Mouse (Mus musculus) CD4-positive, CD25-positive, alpha-beta regulatory T cell, adult 2 months (primary cell): ENCODE results near the gene Nckipsd.

Experiments
- DNase-seq: peaks from one replicate; pipeline ENCODE4 v3.0.0-alpha.2; 2012; ENCODE audit warnings: low read depth, low spot score

The Nckipsd gene

DNA sequence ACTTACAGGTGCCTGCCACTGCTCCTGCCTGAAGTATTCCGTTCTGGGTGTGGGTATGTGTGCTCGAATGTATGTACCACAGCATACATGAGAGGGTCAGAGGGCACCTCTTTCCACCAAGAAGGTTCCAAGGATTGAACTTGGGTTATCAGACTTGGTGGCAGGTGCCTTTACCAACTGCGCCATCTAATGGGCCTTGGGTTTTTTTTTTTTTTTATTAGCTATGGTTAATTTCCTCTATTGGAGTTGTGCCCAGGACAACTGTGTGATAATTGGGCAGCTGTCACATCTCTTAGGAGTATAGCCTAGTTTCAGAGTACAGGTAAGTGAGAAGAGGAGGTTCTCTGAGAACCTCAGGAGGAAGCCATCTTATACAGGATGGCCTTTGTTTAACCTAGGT is 8.6 kb upstream of the Nckipsd start:
- no peak for DNase-seq

DNA sequence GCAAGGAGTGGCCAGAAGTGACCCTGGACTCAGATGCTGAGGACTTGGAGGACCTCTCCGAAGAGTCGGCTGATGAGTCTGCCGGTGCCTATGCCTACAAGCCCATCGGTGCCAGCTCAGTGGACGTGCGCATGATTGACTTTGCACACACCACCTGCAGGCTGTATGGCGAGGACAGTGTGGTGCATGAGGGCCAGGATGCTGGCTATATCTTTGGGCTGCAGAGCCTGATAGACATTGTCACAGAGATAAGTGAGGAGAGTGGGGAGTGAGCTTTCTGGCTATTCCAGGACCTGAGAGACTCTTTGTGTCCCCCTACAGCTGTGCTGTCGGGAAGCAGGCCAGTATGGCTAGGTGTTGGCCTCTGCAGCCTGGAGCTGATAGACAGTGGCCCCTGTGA is 2.4 kb upstream of the Nckipsd start:
- DNase-seq, result no peak

DNA sequence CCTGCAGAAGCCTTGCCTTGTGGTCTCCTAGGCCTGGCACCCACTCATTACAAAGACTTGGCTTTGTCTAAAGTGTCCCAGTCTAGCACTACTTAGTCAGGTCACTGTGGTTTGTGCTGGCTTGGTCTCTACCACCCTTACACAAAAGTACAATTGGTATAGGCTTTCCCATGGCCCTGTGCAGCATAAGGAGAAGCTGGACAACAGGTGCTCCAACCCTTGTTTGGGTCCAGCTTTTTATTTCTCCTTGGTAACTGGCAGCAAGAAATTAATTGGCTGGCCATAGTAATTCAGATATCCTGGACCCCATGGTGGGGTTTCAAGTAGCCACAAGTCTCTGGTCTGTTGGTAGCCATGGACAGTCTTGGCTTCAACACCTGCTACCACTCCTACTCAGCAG is 1.8 kb upstream of the Nckipsd start:
- DNase-seq, result no peak

DNA sequence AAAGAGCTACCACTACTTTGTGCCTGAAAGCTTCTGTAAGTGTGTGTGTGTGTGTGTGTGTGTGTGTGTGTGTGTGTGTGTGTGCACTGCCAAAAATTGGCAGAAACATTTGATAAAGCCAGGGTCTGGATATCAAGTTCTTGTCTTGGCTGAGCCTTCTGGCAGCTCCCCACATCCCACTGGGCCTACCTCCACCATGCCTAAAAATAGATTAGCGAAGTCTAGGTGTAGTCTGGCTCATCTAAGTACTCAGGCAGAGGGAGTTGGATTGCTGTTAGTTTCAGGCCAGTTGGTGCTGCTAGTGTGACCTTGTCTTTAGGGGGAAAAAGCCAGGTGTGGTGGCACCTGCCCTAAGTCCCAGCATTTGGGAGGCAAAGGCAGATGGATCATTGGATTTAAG is 1.3 kb upstream of the Nckipsd start:
- DNase-seq, result no peak

DNA sequence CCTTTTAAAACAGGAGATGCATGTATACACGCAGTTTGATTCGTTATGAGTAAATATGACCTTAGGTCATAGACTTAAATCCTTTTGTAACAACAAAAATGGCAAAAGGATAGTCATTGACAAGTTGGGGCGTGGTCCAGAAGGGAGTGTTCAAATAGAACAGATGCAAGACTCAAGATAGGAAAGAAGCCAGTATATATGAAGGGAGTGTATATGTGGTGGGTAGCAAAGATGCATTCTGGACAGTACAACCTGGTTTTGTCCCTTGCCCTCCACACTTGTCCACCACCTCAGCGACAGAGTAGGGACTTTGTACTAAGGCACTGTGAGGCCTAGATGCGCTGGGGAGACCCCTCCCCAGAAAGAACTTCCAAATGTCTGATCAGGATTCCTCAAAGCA is 494 bp upstream of the Nckipsd start:
- no peak for DNase-seq

DNA sequence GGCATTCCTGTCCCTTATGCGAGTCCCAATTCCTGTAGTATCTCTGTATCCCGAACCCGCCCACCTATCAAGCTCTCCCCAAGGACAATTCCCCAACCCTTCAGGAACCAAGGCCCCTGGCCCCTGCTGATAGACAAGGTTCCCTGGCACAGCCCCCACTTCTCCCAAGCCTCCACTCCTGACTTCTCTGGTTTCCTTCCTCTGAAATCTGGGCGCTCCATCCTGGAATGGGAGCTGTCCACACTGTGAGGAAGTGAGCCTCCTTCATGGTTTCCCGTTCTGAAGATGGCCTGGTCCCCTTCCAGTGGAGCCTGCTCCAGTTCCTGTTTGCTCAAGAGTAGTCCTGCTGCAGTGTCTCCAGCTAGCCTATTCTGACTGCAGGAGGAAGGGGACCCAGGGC is 1.0 kb downstream of the Nckipsd start:
- no peak for DNase-seq

DNA sequence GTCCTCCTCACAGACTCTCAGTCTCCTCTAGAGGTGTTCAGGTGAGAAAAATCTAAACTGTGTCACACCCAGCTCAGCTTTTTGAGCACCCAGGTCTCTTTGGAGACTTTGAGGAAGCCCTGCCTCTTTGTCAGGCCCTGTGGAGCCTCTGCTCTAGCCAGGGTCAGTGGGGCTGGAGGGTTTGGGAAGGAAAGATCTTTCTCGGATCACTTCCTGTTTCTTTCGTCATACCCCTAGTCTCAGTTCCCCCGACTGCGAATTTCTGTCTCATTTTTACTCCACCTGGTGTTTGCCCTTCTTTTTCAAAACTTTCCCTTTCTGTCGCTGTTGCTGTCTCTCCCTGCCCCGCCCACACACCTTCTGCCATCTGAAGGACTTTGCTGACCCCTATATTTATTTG is 1.6 kb downstream of the Nckipsd start:
- no peak for DNase-seq

DNA sequence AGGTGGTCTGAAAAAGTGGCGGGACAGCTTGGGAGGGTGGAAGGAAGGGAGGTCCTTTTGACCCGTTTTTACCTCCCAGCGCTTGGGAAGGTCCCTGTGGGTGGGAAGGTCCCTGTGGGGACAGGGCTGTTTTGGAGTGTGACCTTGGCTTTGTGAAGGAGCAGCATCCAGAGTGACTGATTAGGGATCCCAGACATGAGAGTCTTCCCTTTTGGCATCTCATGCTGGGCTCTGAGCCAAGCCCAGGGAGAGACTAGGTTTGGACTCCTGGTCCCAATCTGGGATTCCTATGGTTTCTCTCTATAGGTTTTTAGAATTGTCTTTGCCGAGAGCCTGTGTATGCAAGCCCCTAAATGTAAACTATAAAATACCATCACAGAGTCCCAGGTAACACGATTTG is 2.3 kb downstream of the Nckipsd start:
- DNase-seq, result no peak

DNA sequence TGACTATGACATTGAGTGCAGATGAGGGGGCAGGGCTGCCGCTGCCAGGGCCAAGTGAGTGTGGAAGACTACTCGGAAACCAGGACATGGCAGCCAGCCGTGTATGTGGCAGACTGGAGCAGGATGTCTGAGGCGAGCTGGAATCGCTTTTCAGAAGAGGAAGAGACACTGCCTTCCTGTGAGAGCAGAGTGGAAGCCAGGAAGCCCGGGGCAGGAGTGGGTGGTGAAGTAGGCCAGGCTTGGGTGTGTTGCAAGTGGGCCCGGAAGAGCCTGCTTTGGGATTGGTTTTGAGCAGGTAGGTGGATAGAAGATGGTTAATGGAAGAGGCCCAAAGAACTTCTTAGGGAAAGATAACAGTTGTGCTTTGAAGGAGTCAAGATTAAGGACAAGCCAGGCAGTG is 7.4 kb downstream of the Nckipsd start:
- no peak for DNase-seq

DNA sequence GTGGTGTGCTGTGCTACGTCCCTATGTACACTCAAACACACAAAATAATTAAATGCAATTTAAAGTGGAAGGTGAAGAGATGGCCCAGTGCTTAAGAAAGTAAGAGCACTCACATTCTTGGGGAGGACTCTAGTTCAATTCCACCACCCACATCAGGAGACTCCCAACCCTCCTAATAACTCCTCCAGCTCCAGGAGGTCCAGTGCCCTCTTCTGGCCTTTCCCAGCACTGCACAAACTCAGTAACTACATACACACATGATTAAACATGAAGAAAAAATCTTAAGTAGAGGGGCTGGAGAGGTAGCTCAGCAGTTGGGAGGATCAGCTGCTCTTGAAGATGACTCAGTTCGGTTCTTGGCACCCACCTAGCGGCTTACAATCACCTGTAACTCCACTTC is 11.3 kb downstream of the Nckipsd start:
- DNase-seq, result peak; percentile 66

DNA sequence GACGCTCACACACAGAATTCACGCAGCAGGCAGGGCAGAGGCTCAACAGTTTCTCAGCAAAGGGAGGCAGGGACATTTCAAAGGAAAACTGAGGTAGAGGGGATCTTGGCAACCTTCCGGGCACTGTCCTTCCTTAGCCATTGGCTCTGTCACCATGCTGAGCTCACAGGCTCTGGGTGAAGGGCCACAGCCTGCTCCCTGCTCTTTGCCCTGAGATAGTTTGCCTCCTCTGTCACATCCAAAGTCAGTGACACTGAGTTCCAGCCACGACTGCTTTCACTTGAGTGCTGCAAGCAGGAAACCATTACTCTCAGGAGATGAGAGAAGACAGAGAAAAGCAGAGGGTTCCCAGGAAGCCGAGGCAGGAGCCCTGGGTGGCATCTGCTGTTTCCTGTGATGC is 11.9 kb downstream of the Nckipsd start:
- no peak for DNase-seq

DNA sequence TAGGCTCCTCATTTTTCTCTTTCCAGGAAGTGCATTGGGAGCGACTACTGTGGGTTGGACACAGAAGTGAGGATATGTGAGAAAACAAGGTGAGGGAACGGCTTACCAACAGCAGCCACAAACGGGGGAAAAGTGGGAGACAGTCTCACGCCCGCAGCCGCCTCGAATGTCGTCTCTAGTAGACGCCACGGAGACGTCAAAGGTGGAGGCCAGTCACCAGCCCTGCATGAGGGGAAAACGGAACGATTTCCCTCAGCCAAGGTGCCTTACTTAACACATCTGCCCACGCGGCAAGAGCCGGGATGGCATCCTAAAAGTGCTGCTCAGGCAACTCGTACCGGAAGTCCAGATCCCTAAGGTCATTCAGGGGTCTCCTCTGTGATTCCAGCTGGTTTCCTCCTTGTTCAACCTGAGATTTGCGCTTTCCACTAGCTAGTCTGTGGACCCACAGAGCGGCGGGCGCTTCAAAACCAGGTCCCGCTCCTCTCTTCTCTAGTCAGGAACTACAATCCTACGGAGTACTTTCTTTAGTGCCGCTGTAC is 16.0 kb downstream of the Nckipsd start:
- no peak for DNase-seq

DNA sequence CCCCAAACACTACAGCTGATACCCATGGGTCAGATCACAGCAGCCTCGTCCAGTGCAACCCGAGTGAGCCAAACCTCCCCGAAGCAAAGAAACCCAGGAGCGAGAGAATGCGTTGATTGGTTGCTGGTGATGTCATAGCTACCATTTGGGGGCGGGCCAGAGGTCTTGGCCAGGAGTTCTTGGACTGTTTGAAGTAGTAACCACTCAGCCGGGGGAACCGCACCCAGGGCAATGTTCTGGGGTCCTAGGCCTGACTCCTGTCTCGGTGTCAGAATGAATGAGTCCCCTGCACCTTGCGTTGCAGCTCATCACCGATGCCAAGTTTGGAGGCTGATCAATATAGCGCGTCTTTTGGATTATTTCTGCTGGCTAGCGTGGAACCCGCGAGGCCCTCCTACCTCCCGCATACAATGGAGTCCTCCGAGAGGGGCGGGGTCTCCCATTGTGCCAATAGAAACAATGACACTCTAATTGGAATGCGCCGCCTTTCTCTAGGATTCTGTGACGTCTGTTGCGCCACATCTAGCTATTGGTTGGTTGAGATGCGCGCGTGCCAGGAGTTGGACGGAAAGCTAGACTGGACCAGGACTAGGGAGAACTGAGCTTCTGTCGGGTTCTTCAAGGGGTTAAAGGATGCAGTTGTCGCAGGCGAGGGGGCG is 16.7 kb downstream of the Nckipsd start:
- no peak for DNase-seq

DNA sequence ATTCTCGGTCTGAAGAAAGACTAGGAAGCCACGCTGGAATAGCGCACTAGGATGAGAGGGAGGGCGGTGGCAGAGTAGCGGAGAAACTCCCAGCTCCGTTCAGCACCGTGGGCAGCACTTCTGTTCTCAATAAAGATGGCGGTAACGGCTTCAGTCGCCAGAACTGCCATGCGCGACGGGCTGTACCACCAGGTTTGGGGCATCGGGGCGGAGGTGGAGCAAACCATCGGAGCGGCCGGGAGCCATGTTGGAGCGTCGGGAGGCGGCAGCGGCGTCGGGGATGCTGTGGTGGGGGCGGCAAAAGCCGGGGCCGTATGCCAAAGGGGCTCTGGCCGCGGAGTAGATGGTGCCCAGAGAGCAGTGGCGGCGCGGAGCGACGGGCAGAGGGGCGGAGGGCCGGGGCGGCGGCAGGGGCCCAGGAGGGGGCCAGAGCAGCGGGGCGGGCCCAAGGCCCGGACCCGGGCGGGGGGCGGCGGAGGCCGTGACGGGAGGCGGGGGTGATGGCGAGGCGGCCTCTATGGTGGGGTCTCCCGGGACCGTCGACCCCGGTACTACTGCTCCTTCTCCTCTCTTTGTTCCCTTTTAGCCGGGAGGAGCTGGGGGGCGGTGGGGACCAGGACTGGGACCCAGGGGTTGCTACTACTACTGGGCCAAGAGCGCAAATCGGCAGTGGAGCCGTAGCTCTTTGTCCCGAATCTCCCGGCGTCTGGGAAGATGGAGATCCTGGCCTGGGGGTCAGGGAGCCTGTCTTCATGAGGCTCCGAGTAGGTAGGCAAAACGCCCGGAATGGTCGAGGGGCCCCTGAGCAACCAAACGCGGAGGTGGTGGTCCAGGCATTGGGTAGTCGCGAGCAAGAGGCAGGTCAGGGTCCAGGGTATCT is 17.9 kb downstream of the Nckipsd start, which contains the start of gene Celsr3:
Gene Celsr3, plus strand, starts transcription at position 501 of the 880 bp plus-strand sequence.
- peak; percentile 36 for DNase-seq

DNA sequence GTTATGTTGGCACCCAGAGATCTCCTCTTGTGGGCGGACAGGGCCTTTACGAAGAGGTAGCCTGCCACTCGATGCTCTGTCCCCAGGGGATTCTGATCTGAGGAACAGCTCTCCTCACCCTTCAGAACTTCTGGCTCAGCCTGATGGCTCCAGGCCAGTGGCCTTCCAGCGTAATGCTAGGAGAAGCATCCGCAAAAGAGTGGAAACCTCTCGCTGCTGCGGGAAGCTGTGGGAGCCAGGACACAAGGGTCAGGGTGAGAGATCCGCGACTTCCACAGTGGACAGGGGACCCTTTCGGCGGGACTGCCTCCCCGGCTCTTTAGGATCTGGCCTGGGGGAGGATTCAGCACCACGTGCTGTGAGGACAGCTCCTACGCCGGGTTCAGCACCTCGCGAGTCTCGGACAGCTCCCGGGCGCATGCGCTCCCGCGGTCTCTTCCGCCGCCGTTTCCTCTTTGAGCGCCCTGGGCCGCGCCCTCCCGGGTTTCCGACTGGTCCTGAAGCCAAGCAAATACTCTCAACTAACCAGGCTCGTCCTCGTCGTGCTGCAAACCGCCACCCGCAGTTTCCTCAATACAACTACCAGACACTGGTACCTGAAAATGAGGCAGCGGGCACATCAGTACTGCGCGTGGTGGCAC is 18.7 kb downstream of the Nckipsd start:
- peak; percentile 83 for DNase-seq

DNA sequence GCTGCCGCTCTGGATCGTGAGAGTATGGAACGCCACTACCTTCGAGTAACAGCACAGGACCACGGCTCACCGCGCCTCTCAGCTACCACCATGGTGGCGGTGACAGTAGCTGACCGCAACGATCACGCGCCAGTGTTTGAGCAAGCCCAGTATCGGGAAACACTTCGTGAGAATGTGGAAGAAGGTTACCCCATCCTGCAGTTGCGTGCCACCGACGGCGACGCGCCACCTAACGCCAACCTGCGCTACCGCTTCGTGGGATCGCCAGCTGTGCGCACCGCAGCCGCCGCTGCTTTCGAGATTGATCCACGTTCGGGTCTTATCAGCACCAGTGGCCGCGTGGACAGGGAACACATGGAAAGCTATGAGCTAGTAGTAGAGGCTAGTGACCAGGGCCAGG is 19.3 kb downstream of the Nckipsd start:
- DNase-seq, result peak; percentile 25

DNA sequence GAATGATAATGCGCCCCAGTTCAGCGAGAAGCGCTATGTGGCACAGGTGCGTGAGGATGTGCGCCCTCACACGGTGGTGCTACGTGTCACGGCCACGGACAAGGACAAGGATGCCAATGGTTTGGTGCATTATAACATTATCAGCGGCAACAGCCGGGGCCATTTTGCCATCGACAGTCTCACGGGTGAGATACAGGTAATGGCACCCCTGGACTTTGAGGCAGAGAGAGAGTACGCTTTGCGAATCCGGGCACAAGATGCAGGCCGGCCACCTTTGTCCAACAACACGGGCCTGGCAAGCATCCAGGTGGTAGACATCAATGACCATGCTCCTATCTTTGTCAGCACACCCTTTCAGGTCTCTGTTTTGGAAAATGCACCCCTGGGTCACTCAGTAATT is 19.7 kb downstream of the Nckipsd start:
- DNase-seq, result no peak

DNA sequence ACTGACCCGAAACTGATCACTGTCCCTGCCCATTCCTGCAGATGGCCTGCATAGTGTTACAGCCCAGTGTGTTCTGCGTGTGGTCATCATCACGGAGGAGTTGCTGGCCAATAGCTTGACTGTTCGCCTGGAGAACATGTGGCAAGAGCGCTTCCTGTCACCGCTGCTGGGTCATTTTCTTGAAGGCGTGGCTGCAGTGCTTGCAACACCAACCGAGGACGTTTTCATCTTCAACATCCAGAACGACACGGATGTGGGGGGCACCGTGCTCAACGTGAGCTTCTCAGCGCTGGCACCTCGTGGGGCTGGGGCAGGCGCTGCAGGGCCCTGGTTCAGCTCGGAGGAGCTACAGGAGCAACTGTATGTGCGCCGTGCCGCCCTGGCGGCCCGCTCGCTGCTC is 23.5 kb downstream of the Nckipsd start:
- peak; percentile 41 for DNase-seq

DNA sequence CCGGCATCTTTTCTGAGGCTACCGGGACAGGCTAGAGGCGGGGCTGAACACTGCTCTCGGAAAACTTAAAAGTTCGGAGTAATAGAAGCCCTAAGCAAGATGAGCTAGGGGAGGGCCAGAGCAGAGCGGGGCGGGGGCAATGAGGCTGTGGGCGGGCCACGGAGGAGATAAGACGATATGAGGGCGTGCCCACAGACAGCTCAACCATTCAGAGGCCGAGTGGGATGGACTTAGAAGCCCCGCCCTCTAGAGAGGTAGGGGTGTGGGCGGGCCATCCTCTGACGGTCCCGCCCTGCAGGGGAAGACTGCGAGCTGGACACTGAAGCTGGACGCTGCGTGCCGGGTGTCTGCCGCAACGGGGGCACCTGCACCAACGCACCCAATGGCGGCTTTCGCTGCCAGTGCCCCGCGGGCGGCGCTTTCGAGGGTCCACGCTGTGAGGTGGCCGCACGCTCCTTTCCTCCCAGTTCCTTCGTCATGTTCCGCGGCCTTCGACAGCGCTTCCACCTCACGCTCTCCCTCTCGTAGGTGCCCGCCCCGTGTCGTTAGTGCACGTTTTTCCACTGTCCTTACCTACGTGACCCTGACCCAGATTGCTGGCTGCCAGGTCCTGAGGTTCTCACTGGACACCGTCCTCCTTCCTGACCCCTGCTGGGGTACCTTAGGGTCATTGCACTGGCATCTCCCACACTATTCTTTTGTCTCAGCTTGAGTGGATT is 24.4 kb downstream of the Nckipsd start:
- peak; percentile 89 for DNase-seq

DNA sequence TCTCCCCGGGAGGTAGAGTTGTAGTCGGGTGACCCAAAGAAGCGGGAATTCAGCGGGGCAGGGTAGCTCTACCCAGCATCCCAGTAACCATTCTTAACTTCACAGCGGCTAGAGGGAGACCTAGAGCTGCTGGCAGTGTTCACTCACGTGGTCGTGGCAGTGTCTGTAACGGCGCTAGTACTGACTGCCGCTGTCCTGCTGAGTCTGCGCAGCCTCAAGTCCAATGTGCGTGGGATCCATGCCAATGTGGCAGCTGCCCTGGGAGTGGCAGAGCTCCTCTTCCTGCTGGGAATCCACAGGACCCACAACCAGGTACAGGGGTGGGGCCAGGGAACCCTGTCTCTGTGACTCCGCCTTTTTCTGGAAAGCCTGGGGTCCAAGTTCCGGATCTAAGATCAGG is 34.8 kb downstream of the Nckipsd start:
- DNase-seq, result no peak

DNA sequence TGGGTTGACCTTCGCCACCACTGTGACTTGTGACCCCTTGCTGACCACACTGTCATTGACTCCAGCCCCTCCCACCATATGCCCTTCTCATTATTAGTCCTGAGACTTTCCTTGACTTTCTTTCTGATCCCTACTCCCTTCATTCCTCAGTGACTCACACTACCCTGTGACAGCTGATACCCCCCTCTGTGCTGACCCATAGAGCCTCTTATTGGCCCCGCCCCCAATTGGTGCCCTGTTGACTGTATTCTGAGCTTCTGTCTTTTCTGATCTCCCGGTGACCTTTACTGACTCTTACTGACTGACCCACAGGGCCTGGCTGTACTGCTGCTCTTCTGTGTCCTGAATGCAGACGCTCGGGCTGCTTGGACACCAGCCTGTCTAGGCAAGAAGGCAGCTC is 37.2 kb downstream of the Nckipsd start:
- DNase-seq, result no peak

DNA sequence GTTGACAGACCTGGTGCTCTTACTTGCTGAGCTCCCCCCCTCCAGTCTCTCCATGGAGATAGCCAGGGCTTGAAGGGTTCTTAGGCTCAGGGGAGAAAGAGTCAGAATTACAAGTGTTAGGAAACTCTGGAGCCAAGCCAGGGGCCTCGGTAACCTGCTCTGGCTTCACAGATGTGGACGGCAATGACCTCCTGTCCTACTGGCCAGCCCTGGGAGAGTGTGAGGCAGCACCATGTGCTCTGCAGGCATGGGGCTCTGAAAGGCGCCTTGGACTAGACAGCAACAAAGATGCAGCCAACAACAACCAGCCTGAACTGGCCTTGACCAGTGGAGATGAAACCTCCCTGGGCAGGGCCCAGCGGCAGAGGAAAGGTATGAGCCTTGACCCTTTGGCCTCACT is 39.2 kb downstream of the Nckipsd start:
- no peak for DNase-seq
